Mouse (Mus musculus) embryonic facial prominence, embryonic 14.5 days (tissue): ENCODE measurements at regions not wholly inside any gene's neighbourhood (a gene's known extent, or its start where the extent isn't known, plus 50 kb on each side); places are given as distances from the start of the nearest gene placed in this dataset.

Source experiments
- ATAC-seq: fragments of 200-750 bp; cut with Nextera tagmentation; 2 replicates; pipeline ENCODE4 v1.8.0; 2017; ENCODE audit warnings: low read depth, moderate number of reproducible peaks, moderate TSS enrichment
- DNase-seq: peaks from one replicate; pipeline ENCODE4 v3.0.0-alpha.2; 2015; ENCODE audit warnings: low spot score
- H3K27ac ChIP-seq: fragments of 300-500 bp; sonication (generic); replicated peaks from 2 replicates; pipeline ENCODE4 v1.5.1; 2014; ENCODE audit warnings: low read depth, mild to moderate bottlenecking, low read length, moderate library complexity
- H3K27me3 ChIP-seq: fragments of 300-500 bp; sonication (generic); replicated peaks from 2 replicates; pipeline ENCODE4 v1.6.1; 2014; ENCODE audit warnings: low read length; ENCODE audit not compliant: control insufficient read depth, insufficient read depth
- H3K36me3 ChIP-seq: fragments of 300-500 bp; sonication (generic); 2 replicates; pipeline ENCODE4 v1.6.1; 2014; ENCODE audit warnings: low read length, mixed read lengths; ENCODE audit not compliant: control insufficient read depth, insufficient read depth
- H3K4me1 ChIP-seq: fragments of 300-500 bp; sonication (generic); 2 replicates; pipeline ENCODE4 v1.6.1; 2014; ENCODE audit warnings: antibody characterized with exemption, low read length; ENCODE audit not compliant: control insufficient read depth, insufficient read depth
- H3K4me2 ChIP-seq: fragments of 300-500 bp; sonication (generic); 2 replicates; pipeline ENCODE4 v1.6.1; 2014; ENCODE audit warnings: low read depth, mild to moderate bottlenecking, low read length, moderate library complexity, mixed read lengths
- H3K4me3 ChIP-seq: fragments of 300-500 bp; sonication (generic); 2 replicates; pipeline ENCODE4 v1.5.1; 2014; ENCODE audit warnings: low read depth, mild to moderate bottlenecking, low read length
- H3K9ac ChIP-seq: fragments of 300-500 bp; sonication (generic); 2 replicates; pipeline ENCODE4 v1.6.1; 2014; ENCODE audit warnings: low read depth, mild to moderate bottlenecking, low read length, moderate library complexity, mixed read lengths
- H3K9me3 ChIP-seq: fragments of 300-500 bp; sonication (generic); 2 replicates; pipeline ENCODE4 v1.6.1; 2016; ENCODE audit warnings: low read length; ENCODE audit not compliant: control insufficient read depth
- WGBS: fragments of 180-500 bp; shearing (Covaris S2); extraction: QIAGEN DNeasy Blood & Tissue Kit; methylation state at CpG from one replicate; pipeline ENCODE4 v1.1.7; 2014; 5-methylcytosine and 5-hydroxymethylcytosine counted together

DNA sequence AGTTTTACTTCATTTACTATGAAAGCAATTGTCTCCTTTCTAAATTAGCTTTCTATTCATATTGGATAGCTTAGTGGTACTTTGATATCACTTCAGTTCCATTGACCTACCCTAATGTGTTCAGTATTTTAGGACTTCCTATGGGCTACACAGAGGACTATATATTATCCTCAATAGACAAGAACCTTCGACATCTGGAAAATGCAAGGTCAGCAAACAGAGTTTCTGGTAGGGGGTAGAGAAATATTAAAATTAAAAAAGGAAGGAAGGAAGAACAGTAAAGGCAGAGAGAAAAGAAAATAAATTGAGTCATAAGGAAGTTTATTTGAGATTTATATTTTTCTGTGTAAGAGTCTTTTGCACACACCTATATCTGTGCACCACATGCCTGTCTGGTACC lies 107.4 kb upstream of the Insig1 start:
- H3K4me3 ChIP-seq = no peak overlapping the region
- H3K9me3 ChIP-seq = no peaks in the 10 kb centered on the region
- H3K27ac ChIP-seq = no peak overlapping the region
- H3K9ac ChIP-seq = no peak overlapping the region
- no peak for ATAC-seq
- H3K4me2 ChIP-seq = no peak overlapping the region
- no peaks in the 10 kb centered on the region for H3K4me1 ChIP-seq
- 84% methylated on average over 1 of the region's 1 CpGs for WGBS
- no peaks in the 10 kb centered on the region for H3K36me3 ChIP-seq
- DNase-seq = no peak
- no peaks in the 10 kb centered on the region for H3K27me3 ChIP-seq

DNA sequence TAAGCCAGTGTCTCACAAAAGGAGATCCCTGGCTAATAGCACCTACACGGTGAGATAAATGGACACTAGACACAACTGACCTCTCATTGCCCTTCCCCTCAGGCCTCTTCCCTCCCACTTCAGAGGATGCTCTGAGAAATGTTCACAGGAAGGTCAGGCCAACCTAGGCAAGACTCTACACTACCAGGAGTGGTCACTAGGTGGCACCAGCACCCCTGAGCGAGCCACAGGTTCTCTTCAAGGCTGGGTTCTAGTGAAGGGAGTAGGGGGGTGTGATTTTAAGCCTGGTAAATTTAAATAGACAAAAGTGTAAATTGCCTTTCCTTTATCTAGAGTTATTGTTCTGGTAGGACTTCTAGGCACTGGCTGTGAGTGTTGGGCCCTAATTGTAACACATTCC lies 76.0 kb upstream of the Insig1 start:
- no peak overlapping the region for H3K4me3 ChIP-seq
- 4% methylated on average over 2 of the region's 2 CpGs for WGBS
- no peaks in the 10 kb centered on the region for H3K27me3 ChIP-seq
- no peaks in the 10 kb centered on the region for H3K36me3 ChIP-seq
- ATAC-seq (no peak), DNase-seq (peak; percentile 42)
- no peaks in the 10 kb centered on the region for H3K9me3 ChIP-seq
- H3K4me1 ChIP-seq = no peaks in the 10 kb centered on the region
- H3K4me2 ChIP-seq = no peak overlapping the region
- no peak overlapping the region for H3K9ac ChIP-seq
- no peak overlapping the region for H3K27ac ChIP-seq

DNA sequence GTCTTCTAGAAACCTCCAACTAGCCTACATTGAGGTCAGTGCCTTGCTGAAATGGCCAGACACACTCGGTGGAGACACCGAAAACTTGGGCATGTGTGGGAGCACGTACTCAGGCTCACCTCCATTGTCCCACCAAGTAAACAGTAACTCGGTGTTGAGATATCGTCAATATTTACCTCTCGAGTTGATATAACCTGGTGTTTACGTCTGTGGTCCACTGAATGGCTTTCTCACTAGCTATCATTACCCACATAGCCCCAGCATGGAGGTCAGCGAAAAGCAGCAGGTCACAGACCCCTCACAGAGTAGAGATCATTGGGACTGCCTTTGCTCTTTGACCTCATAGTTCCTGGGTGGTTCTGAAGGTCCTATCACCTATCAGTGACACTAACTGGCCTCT lies 73.4 kb upstream of the Insig1 start:
- no peak overlapping the region for H3K9ac ChIP-seq
- no peak for ATAC-seq
- no peak for DNase-seq
- no peaks in the 10 kb centered on the region for H3K9me3 ChIP-seq
- H3K27ac ChIP-seq = no peak overlapping the region
- H3K4me3 ChIP-seq = no peak overlapping the region
- 87% methylated on average over 8 of the region's 8 CpGs for WGBS
- H3K36me3 ChIP-seq = no peaks in the 10 kb centered on the region
- no peak overlapping the region for H3K4me2 ChIP-seq
- no peaks in the 10 kb centered on the region for H3K4me1 ChIP-seq
- H3K27me3 ChIP-seq = no peaks in the 10 kb centered on the region

DNA sequence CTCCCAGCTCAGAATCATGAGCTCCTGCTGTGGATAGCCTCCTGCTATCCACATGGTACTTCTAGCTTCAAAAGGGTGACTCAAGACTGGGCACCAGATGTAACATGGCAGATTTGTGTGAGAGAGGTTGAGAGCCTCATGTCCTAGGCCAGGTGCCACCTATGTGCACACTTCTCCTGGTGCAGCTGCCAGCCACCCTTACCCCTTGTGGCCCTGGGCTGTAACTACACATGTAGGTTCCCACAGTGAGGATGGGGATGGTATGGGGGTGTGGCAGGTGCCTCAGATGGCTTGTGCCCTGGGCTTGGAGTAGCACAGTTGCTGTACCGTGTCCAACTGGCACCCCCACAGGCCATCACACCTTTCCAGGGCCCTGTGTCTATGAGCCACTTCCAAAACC lies 68.2 kb upstream of the Insig1 start:
- no peak overlapping the region for H3K9ac ChIP-seq
- no peaks in the 10 kb centered on the region for H3K4me1 ChIP-seq
- H3K4me2 ChIP-seq = no peak overlapping the region
- no peaks in the 10 kb centered on the region for H3K9me3 ChIP-seq
- WGBS = 86% methylated on average over 1 of the region's 1 CpGs
- no peak overlapping the region for H3K4me3 ChIP-seq
- H3K27me3 ChIP-seq = no peaks in the 10 kb centered on the region
- no peak for ATAC-seq
- DNase-seq = no peak
- no peak overlapping the region for H3K27ac ChIP-seq
- H3K36me3 ChIP-seq = no peaks in the 10 kb centered on the region

DNA sequence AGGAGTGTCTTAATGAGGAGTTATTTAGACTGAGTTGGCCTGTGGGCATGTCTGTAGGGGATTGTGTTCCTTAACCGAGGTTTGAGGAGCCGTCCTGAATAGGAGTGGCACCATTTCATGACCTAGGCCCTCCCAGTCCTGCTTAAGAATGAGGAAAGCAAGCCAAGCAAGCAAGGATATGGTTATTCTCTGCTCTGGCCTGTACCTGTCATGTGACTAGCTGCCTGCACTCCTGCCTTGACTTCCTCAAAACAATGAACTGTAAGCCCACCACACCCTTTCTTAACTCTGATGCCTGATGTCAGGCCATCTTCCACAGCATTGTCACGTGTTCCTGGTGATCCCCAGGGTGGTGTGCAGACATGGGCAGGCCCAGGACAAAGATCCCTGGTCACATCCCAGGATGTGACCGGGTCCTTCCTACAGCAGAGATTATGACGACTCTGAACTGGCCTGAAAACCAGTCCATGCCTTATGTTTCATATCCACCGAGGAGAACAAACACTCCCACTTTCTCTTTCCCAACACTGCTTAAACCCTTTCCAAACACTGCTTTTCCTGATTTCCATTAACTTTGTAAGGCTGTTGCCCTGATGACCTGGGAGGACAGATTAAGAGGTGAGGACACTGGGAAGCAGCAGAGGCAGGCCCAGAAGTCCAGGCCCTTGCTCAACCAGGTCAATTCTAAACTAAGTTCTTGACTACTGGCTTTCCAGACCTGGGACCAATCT lies 67.2 kb upstream of the Insig1 start:
- no peak for DNase-seq
- H3K27me3 ChIP-seq = no peaks in the 10 kb centered on the region
- no peaks in the 10 kb centered on the region for H3K36me3 ChIP-seq
- H3K4me3 ChIP-seq = no peak overlapping the region
- no peak overlapping the region for H3K4me2 ChIP-seq
- H3K4me1 ChIP-seq = no peaks in the 10 kb centered on the region
- H3K27ac ChIP-seq = no peak overlapping the region
- ATAC-seq = no peak
- no peak overlapping the region for H3K9ac ChIP-seq
- 67% methylated on average over 6 of the region's 6 CpGs for WGBS
- no peaks in the 10 kb centered on the region for H3K9me3 ChIP-seq

DNA sequence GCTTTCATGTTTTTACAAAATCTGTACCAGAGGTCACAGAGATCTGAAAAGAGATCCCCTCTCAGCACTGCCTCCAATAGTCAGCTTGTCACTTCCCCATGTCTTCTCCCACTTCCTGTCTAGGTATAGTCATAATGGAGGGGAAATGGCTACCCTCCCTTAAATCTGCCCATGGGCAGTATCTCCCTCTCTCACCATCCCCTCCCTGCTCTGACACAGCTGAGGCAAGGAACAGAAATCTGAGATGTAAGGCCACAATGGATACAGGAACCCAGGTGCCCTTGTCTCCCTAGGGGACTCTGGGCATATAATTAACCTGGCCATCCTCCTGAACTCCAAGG lies 66.7 kb upstream of the Insig1 start:
- H3K4me2 ChIP-seq = no peak overlapping the region
- no peak for ATAC-seq
- H3K4me3 ChIP-seq = no peak overlapping the region
- H3K4me1 ChIP-seq = no peaks in the 10 kb centered on the region
- no peak for DNase-seq
- H3K27ac ChIP-seq = no peak overlapping the region
- H3K9me3 ChIP-seq = no peaks in the 10 kb centered on the region
- no peaks in the 10 kb centered on the region for H3K27me3 ChIP-seq
- H3K9ac ChIP-seq = no peak overlapping the region
- H3K36me3 ChIP-seq = no peaks in the 10 kb centered on the region

DNA sequence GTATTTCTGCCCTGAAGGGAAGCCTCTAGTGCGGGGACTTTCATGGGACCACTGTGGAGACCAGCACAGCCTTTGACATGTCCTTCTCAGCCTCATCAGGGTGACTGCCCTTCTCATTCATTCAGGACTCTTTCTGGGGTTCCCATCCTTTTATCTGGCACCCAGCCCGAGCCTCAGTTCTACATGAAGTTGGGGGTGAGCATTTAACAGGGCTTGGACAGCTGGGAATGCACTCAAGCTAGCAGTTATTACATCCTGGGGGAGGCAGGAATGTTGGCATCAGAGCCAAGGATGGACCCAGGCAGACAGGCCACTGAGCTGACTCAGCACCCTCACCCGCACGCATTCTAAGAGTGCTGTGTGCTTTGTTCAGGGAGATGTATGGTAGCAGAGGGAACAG lies 61.8 kb upstream of the Insig1 start:
- DNase-seq = no peak
- Histone ChIP-seq H3K4me3 (no peak overlapping the region), H3K4me2 (no peak overlapping the region), H3K27me3 (no peaks in the 10 kb centered on the region), H3K9me3 (no peaks in the 10 kb centered on the region), H3K27ac (no peak overlapping the region), H3K9ac (no peak overlapping the region), H3K4me1 (no peaks in the 10 kb centered on the region), H3K36me3 (no peaks in the 10 kb centered on the region)
- ATAC-seq = no peak
- 84% methylated on average over 4 of the region's 4 CpGs for WGBS

DNA sequence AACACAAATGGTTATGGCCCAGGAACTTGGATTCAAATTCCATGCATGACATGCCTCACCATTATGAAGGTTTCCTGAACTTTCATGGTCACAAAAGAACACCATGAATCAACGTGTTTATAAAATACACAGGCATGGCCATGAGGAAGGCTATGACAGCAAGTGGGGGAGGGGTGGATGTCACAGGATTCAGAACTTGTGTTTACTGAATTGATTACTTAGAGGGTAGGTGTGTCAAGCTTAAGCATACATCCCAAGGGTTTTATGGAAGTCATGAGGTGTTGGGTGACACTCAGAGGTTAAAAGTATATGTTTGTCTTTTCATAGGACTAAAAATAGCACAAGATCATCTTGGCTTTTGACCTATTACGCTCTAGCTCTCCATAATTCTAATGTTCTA lies 61.3 kb upstream of the Insig1 start:
- no peak for DNase-seq

DNA sequence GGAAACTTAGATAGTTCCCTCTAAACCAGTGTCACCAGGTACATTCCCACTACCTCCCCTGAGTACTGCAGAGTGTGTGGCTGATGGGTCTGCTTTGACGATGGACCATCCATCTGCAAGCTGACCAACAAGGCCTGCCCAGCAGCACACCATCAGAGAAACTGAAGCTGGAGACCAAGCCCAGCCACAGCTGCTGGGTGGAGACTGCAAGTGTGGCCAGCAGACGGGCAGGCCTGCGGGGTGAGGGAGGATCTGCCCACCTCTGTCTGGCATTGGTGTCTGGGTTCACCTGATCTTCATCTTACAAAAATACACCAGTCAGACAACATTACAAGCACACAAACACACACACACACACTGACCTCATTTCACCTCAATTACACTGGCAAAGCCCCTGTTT lies 60.6 kb upstream of the Insig1 start:
- no peak for DNase-seq
- Histone ChIP-seq H3K9ac (no peak overlapping the region), H3K4me1 (no peaks in the 10 kb centered on the region), H3K4me3 (no peak overlapping the region), H3K4me2 (no peak overlapping the region), H3K27me3 (no peaks in the 10 kb centered on the region), H3K27ac (no peak overlapping the region), H3K36me3 (no peaks in the 10 kb centered on the region), H3K9me3 (no peaks in the 10 kb centered on the region)
- WGBS = 91% methylated on average over 3 of the region's 3 CpGs
- no peak for ATAC-seq

More for the DNA sequence above, 61.3 kb upstream of the Insig1 start:
- Histone ChIP-seq H3K36me3 (no peaks in the 10 kb centered on the region), H3K4me1 (no peaks in the 10 kb centered on the region), H3K9ac (no peak overlapping the region), H3K27me3 (no peaks in the 10 kb centered on the region), H3K4me3 (no peak overlapping the region), H3K9me3 (no peaks in the 10 kb centered on the region), H3K4me2 (no peak overlapping the region), H3K27ac (no peak overlapping the region)
- WGBS = 71% methylated on average over 2 of the region's 2 CpGs
- no peak for ATAC-seq
